Mouse (Mus musculus): Measurements from ENCODE around the gene Gm5868. TPM values are rescaled to one million over a fixed set of nuclear protein-coding genes. Genes with fewer than 3 reads are reported as not detected.

The Gm5868 gene
- polyA plus RNA-seq, 1 experiment from 2014 or later: 8.1 TPM

Other genes with a start within 250 kb of the Gm5868 start
- gene Corin, start 83.1 kb downstream of the Gm5868 start, polyA plus RNA-seq (2015; fragmentation: Nextera tagmentation; extraction: Ambion mirVana): 2.2 and 2.7 TPM in 2 replicates
- gene Nfxl1, start 27.9 kb downstream of the Gm5868 start, polyA plus RNA-seq (2015; fragmentation: Nextera tagmentation; extraction: Ambion mirVana): 12.0 and 13.6 TPM in 2 replicates
- gene Zar1, start 6.3 kb downstream of the Gm5868 start, polyA plus RNA-seq (2015; fragmentation: Nextera tagmentation; extraction: Ambion mirVana): 5.0 TPM in 2 replicates
- gene Cnga1, start 56.7 kb upstream of the Gm5868 start, polyA plus RNA-seq (2015; fragmentation: Nextera tagmentation; extraction: Ambion mirVana): not detected in 2 replicates
- gene Nipal1, start 60.2 kb upstream of the Gm5868 start, polyA plus RNA-seq (2015; fragmentation: Nextera tagmentation; extraction: Ambion mirVana): 0.83 and 1.3 TPM in 2 replicates
- gene Txk, start 165.2 kb upstream of the Gm5868 start, polyA plus RNA-seq (2015; fragmentation: Nextera tagmentation; extraction: Ambion mirVana): 0.16 and 0.17 TPM in 2 replicates